Mouse (Mus musculus) adrenal gland (tissue): ENCODE data around the gene Sp110.
"Not testable (repeated sequence)": the region's sequence is repeated elsewhere in the genome, so short reads cannot be mapped to it uniquely, and the experiment has no call there.

ENCODE experiments used
- intact Hi-C: fragments of 180-260 bp; cut with DNase I; formaldehyde crosslinking; loops from one replicate; pipeline ENCODE4 v1.15.1; 2025

Gene Sp110

GRCm38 (mm10) chr1:85555261-85555660 lies 43.4 kb downstream of the Sp110 start:
- intact Hi-C loops: not testable (repeated sequence)

- intact Hi-C loops: not testable (repeated sequence)
Observed at GRCm38 (mm10) chr1:85546442-85546841, 52.2 kb downstream of the Sp110 start.

GRCm38 (mm10) chr1:85543818-85544217 lies 54.8 kb downstream of the Sp110 start:
- intact Hi-C loops: not testable (repeated sequence)

- intact Hi-C loops: not testable (repeated sequence)
Observed at GRCm38 (mm10) chr1:85528451-85529110, 70.0 kb downstream of the Sp110 start.
